Mouse (Mus musculus): ENCODE results near the gene Ralgps1.

DNA sequence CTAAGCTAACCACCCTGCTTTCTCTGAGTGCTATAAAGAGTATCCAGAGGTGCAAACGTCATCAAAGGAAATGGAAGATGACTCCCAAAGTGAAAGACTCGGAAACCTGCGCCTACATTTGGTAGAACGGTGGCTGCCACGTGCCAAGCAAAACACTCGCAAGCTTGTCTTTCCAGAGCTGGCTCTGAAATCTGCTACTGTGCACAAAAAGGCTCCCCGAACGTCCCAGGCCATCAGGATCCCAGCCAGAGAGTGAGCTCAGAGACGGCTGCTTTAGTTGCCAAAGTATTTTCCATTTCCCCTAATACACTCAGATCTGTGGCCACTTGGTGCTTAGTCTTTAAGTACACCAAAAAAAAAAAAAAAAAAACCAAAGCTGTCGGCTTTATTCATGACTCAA lies 186.6 kb downstream of the Ralgps1 start:
- TF ChIP-seq CTCF (IDR thresholded peaks at IDR 0.05; ENCODE audit: extremely low read depth, insufficient read depth, insufficient read length, insufficient replicate concordance) (no peak), POLR2A (IDR thresholded peaks at IDR 0.05; ENCODE audit: low read depth, low read length) (no peak)

All from spleen, adult 2 months (tissue).